Mouse (Mus musculus) retina, embryonic 14.5 days (tissue): ENCODE measurements around the gene Cpvl.

ENCODE experiments used
- DNase-seq: peaks from one replicate; pipeline ENCODE4 v3.0.0-alpha.2; 2015; ENCODE audit warnings: low spot score

The Cpvl gene

DNA sequence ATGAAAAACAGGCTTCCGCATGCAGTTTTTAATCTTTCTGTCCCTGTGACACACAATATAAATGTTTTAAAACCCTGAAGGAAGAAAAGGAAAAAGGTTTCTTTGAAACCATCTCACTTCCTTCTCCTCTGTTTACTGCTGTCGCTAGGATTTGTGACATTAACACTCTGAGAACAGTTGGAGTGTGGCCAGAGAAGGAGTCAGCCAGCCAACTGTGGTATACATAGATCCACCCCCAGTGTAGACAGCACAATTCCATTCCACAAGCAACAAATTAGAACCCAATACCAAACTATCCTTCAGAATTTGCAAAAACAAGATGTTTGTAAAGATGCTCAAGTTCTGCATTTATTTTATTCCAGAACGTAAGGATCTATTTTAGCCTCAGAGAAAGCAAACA lies 6.7 kb downstream of the Cpvl start:
- DNase-seq, result no peak

DNA sequence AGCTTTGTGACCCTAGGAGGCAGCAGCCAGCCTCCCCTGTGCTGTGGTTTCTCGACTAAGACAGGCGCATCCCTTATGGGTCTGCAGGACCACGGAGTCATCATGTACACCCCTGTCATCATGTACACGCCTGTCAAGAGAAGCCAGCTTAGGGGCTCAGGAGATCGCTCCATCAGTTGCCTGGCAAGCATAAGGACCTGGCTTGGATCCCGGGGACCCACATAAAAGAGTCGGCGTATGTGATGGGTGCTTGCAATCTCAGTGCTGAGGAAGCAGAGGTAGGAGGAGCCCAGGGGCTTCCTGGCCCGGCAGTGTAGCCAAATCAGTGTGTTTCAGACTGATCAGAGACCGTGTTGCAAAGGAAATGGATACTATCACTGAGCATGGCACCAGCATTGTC lies 9.4 kb downstream of the Cpvl start:
- DNase-seq, result no peak

DNA sequence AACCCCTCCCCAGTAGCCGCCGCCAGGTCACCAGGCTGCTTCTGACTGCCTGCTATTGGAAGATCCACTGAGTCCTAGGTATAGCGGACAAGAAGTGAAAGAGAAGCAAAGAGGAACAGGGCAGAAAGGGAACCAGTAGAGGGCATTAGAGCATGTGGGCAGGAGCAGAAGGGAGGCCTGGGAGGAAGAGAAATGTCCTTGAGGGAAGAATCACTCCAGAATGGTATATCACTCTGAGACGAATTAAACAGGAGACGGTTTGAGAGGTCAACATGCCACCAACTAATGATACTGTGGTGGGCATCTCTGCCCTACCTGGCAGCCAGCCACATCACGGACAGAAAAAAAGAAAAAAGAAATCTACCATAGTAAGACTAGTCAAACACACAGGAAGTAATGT lies 9.9 kb downstream of the Cpvl start:
- no peak for DNase-seq

DNA sequence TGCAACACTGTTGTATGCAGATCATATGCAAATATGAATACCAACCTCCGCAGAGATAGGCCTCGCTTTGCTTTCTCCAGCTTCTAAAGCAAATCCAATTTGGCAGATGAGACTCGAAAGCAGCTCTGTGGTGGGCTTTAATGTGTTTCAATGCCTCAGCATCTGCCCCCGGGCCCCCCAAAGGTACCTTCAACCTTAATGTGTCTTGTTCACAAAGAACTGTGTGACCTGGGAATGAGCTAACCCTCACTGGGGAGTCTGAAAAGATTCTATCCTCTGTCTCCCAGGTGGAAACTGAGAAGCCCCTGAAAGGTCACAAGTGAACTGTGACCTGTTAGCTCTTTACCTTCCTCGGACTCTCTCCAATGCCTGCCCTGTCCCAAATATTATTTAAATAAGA lies 11.9 kb downstream of the Cpvl start:
- no peak for DNase-seq

DNA sequence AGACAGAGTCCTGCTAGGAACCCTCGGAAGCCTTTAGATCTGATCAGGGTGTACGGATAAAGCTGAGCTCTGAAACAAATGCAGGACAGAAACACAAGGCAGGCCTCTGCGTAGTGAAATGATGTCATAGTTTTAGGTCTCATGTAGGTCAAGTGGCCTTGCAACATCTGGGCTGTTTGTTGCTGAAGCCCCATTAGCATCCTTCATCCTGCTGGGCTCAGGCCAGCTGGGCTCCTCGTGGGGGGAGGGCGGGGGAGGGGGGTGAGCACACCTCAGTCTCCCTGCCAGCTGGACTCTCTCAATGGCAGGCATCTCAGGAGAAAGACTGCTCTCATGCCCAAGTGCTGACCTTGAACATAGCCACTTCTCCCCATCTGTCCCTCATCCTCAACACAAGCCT lies 12.6 kb downstream of the Cpvl start:
- DNase-seq, result peak; percentile 32

DNA sequence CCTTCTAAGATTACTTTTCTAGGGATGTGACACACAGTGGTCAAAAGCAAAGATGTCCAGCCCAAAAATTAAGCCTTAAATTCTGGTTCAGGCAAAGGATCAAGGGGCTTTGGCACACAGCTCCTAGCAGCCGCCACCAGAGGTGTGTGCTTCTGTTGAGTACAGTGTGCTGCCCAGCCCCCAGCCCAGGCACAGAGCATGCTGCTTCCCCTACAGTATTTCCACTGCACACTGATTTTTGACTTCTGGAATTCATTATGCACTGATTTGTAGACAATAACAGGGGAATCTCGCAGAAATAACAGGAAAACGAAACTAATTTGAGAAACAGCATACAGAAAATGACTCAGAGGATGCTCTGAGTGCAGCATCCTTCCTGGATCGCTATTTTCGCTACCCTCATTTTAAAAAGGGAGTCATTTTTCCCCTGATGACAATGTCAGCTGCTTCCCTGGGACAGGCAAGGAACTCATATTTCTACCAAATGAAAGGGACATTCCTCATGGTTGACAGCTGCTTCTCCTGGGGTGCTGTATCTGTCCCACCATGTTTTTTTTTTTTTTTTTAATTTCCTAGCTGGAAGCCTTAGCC lies 14.5 kb downstream of the Cpvl start:
- DNase-seq, result no peak

DNA sequence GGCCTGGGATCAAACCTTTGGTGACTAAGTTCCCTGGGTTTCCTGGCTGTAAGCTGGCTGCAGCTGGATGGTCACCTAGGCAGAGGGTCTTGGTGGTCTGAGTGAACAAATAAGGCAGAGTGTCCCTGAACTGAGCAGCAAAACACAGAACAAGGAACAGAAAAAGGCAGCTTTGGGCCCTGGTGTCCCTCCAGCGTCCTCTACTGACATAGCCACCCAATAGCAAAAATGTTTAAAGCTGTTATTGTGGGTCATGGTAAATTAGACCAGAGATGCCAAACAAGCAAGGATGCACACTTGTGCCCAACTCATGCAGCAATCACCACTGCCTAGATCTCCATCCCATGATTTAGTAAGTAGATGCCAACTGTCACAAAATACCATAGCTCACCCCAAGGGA lies 16.5 kb downstream of the Cpvl start:
- DNase-seq, result no peak

DNA sequence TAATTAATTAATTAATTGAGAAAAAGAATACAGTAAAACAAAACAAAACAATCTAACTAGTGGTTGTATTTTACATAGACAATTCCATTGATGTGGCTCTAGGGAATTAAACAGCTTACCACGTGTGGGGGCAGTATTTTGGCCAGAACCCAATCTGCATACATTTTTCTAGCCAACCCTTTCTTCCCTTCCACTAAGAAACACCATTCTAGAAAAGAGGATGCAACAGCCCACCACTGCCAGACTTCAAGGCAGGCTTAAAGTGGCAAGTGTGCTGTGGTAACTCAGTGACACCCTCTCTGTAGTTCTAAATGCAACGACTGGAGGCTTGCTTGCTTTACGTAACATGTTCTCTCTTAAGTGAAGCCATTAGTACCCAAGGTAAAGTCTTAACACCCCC lies 18.6 kb downstream of the Cpvl start:
- no peak for DNase-seq

DNA sequence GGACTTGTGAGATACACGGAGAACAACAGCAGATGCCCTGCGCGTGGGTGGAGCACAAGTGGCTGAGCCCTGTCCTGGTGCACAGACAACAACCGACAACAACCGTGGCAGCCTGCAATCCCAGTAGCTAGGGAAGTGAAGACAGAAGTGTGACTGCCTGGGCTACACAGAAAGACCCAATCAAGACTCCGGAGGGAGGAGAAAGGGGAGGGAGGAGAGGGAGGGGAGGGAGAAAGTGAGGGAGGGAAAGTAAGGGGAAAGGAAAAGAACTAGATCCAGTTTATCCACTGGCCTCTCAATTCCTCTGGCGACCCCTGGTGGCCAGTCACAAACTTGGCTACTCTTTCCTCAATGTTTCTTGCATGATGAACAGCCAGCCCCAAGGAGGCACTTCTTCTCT lies 20.1 kb downstream of the Cpvl start:
- DNase-seq, result peak; percentile 90

DNA sequence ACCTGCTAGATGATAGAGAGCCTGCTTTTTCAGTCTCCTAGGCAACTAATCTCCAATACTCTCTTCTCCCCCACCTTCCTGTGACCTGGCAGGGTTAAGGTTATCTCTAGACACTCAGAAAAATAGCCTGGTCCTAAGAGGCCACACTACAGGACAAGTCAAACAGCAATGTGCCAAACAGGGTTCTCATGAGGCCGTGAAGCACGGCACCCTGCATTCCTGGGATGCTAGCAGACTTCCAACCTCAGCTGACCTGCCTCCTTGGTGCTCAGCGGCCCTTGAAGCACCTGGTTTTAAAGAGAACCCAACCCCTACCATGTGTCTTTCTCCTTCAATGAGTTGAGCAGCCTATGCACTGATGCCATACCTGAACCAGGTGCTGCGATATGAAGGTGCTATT lies 22.0 kb downstream of the Cpvl start:
- DNase-seq, result no peak

DNA sequence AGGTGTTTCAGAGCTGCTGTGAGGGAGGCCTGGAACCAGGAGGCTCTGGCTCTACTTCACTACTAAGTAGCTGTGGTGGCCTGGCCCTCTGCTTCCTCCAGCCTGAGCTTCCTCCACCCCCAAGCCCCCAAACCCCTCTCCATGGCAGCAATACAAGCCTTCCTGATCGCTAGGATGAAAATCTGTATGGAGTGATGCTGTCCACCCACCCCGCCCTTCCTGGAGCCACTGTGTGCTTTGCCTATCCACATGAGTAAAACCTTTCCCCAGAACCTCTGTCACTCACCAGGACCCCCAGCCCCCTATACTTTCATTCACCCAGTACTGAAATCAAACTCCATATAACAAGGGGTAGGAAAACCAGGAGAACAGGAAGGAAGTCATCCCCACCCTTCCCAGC lies 22.6 kb downstream of the Cpvl start:
- DNase-seq, result no peak

DNA sequence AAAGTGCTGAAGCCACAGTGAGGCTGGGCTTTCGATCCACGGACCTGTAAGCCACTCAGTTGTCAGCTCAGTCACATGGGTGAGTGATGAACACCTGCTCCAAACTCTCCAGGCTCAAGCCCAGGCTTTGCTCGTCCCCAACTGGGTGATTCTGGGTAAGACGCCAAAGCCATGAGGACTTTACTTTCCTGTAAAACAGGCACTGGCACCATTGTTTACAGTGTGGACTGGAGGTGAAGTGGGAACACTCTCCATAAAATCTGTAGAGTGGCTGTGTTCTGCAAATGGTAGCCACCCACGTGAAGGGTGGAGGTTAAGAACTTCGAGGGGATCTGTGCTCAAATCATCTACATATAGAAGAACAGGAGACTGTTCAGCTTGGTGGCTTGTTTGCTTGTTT lies 23.2 kb downstream of the Cpvl start:
- no peak for DNase-seq

DNA sequence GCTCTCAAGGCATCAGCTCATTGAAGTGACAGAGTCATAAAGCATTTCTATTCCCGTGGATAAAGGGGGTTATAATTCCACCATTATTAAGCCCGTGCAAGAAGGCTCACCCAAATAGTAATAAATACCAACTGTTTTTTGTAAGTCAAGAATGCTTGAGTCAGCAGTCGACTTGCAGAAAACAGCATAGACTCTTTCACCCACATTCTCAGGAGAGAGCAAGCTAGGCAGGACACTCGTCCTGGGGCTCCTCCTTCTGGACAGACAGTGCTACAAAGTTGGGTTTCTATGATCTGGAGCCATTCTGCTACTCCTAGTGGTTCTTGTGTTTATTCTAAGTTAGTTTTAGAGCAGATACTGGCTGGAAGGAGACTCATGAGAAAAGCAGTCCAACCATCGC lies 24.4 kb downstream of the Cpvl start:
- peak; percentile 54 for DNase-seq

DNA sequence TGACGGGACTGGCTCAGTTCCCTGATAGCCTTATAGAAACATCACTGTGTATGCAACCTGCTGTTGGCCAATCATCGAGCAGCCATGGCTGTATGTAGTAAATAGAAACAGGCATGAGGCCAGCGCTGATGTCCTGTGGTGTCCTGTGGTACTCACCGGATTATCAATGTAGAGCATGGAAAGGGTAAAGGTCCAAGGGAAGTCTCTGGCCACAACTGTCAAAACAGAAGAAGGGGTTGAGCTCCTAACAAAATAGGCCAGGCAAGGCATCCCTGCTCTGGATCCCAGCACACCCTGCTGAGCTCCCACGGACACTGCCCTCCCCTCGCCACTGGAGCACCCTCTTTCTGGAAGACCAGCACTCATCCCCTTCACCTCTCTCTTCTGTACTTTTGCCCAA lies 25.1 kb downstream of the Cpvl start:
- no peak for DNase-seq

DNA sequence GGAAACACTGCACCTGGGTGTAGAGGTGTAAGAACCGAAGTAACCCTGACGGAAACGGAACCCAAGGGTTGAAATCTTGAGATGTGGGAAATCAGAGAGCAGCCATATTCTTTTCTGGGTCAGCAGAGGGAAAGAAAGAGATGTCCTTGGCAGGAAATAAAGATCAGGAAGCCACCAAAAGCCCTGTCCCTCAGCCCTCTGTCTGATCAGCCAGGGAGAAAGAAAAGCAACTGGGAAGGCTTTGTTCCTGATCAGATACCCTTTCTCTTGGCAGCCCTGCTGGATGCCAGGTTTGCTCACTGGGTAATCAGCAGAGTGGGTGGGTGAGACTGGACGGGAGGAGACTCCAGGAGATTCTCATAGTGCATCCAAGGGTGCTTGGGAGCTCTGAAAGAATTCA lies 27.1 kb downstream of the Cpvl start:
- no peak for DNase-seq

DNA sequence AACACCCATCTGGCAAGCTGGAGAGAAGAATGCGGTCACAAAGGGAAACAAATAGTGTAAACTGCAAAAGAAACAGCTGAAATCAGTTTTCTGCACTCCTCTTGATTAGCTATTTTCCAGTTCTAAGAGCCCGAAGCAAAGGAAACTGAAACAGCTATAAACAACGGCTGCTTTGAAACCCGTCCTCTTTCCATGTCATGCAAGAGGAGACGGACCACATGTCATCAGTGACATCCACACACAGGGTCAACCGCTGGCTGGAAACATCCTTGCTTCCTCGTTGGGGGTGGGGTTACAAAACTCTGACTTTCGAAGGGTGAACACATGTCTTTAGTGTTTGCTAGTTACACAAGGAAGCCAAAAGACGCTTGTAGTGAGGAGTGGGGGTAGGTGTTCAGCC lies 27.6 kb downstream of the Cpvl start:
- no peak for DNase-seq

DNA sequence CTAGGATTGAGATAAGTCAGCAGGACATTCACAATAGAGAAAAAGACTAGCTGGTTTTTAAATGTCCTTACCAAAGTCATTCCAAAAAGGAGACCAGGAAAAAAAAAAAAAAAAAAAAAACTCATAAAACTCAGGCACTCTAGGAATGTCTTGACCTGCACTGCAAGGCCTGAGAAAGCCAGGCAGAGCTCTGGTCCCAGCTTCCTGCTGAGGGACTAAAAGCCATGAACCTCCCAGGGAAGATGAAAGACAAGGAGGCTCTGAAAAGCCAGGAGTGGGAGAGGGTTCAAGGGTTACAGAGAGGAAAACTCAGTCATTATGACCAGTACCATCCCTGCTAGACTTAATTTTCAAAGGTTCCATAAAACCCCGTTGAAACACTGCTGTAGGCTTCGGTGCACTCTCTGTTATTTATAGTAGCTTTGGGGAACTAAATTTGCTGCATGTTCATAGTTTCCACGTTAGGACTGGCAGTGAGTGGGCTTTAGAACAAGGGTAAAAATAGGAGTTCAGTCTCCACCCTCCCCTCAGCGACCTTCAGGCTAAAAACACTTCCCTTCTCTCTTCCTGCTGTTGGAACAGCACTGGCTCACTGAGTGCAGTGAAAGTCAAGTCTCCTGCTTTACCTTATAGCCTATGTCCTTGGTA lies 30.0 kb downstream of the Cpvl start:
- no peak for DNase-seq

DNA sequence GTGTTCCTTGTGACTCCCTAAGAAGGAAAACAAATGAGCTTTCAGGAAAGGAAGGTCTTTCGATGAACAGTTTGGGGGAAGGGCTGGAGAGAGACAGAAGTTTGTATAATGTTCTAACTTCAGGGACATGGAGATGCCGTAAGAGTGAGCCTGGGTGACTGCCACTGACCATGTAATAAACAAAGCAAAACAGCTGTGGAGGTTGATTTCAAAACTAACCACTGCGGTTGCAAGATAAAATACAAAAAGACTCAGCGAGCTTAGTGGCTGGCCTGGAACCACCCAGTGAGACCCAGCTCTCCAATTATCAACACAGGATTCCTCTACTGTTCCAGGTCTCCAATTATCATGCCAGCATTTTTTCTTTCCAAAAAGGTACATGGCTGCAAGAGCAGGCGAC lies 33.6 kb downstream of the Cpvl start:
- no peak for DNase-seq

DNA sequence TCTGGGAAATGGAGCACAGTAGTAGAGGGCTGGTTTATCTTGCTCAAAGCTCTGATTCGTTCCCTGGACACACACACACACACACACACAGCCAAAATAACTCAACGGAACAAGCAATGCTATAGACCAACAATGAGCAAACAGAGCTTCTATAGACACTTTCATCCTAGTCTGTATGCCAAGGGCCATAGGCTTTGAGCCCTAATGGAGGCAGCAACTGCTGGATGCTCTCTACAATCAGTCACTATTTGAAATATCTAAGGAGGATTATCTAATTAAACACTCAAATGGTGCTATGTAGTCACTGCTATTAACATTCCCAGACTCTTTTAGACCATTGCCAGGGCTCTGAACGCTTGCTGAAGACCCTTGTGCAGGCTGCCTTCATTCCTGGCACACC lies 34.1 kb downstream of the Cpvl start:
- DNase-seq, result no peak

DNA sequence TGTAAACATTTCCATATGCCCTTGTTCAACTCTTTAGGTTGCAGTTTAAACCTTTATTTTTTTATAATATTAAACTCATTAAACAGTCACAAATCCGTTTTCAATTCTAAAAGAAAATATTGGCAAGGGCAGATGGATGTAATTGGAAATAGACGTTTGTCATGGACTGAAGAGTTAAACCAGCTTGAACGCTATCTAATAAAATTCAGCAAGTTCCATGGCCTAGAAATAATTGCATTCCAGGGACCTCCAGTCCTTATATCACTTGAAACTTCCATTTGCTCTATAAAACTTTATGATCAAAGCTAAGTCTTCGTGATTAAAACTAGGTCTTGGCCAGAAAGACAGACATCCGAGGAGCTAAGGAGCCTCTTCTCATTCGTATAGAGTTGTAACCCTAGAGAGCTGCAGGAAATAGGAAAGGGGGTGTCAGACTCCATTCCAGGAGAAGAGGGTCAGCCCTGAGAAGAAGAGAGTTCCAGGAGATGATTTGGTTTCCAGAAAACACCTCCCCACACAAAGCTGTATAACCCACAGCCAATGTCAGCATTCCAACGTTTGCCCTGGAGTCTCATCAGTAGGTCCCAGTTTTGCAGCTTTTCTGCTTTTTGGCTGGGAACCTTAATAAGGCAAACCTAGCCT lies 36.2 kb downstream of the Cpvl start:
- DNase-seq, result no peak

DNA sequence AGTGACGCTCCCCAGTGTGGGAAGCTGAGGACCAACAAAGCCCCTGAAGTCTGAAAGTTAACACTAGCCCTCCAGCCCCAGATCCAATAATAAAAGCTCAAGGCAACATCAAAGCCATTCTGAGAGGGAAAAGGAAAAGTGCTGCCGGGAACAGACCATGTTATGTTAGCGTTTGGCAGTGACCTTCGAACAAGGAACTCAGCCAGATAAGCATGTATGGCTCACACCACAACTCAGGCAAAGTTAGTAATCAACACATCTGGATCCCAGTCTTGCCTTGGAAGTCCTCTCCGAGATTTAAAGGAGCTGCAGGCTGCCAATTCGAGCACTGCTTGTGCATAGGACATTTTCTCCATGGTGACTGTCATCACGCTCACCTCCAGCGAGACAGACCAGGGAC lies 38.7 kb downstream of the Cpvl start:
- no peak for DNase-seq

DNA sequence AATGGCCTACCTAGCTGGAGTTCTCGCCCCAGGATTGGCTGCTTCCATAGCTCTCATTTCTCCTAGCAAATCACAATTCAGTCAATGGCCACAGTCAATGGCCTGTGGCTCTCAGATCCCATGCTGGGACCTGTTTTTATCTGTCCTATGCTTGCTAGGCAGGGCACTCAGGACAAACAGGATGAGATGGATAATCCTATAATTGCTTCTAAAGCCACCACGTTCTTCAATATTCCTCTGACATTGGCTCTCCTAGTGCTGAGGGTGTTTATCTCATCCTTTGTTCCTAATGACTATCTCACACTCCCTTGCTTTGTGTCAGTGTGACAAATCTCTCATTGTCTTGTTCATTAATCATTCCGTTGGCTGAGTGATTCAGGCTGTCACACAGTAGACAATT lies 39.5 kb downstream of the Cpvl start:
- DNase-seq, result peak; percentile 53

DNA sequence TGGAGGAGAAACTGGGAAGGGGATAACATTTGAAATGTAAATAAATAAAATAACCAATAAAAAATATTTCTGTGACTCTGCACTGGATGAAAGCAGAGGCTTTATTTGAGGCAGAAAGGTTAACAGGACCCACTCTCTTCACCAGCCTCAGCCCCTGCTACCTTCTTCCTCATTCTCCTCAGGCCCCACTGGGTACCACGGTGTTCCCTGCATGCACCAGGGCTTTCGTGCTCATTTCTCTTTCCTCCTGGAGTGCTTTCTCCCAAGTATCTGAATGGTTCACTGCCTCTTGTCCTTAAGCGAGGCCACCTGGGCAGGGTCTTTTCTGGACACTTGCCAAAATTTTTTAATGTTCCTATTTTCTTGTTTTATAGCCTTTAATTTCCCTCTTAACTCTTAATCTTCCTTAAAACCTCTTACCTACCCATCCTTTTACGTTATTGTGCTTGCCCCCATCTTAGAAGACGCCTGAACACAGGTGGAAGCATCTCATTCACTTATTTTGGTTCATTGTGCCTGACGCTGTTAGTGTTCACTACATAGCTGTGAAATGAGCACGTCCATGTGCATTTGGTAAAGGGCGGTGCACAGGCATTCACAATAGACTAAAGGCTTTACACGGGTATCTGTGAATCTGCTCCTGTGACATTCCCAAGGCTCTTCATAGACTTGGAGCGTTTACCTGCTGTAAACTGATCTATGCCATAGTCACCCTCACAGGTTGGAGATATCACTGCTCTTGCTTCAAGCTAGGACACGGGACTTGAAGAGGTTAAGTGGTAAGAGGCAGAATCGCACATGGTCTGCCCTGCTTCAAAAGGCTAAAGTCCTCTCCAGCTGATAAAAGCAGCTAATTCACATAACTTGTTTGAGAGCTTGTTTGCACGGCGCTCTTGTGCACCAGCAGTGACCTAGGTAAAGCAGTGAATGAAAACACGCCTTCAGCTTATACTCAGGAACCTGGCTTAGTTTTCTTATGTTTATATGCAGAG lies 41.0 kb downstream of the Cpvl start:
- no peak for DNase-seq
